ENCODE assay signal across 33 mouse cellular contexts in genomic region chr19:28442161-28442560, GRCm38 (mm10).
"Had no signal": no experiment of that assay in that cellular context is flagged by ENCODE, and none has a peak within 500 bp of the region (broad histone marks: within the 10 kb centered on the region; RNA-seq: fewer than 3 reads in every experiment).

No protein-coding gene starts in this region.

- H3K27ac ChIP-seq: limb, embryonic 10.5 days; limb, embryonic 12.5 days; limb, embryonic 13.5 days; limb, embryonic 15.5 days; liver, embryonic 12.5 days; liver, embryonic 13.5 days; liver, embryonic 14.5 days; liver, embryonic 15.5 days; lung, embryonic 15.5 days; macrophage; midbrain, embryonic 10.5 days; midbrain, embryonic 12.5 days; midbrain, embryonic 13.5 days; midbrain, embryonic 15.5 days; neural tube, embryonic 12.5 days; neural tube, embryonic 13.5 days had no signal

- H3K9ac ChIP-seq: limb, embryonic 12.5 days; limb, embryonic 13.5 days; limb, embryonic 15.5 days; liver, embryonic 12.5 days; liver, embryonic 13.5 days; liver, embryonic 14.5 days; liver, embryonic 15.5 days; liver, postnatal 0 days; lung, embryonic 14.5 days; lung, embryonic 15.5 days; midbrain, embryonic 12.5 days; midbrain, embryonic 13.5 days; midbrain, embryonic 15.5 days; neural tube, embryonic 12.5 days; neural tube, embryonic 13.5 days had no signal

- H3K4me2 ChIP-seq: limb, embryonic 12.5 days; limb, embryonic 13.5 days; limb, embryonic 15.5 days; liver, embryonic 11.5 days; liver, embryonic 12.5 days; liver, embryonic 13.5 days; liver, embryonic 15.5 days; lung, embryonic 14.5 days; lung, embryonic 15.5 days; midbrain, embryonic 11.5 days; midbrain, embryonic 12.5 days; midbrain, embryonic 13.5 days; midbrain, embryonic 15.5 days; neural tube, embryonic 12.5 days; neural tube, embryonic 13.5 days had no signal

- H3K9me3 ChIP-seq: limb, embryonic 10.5 days; limb, embryonic 12.5 days; limb, embryonic 13.5 days; limb, embryonic 15.5 days; liver, embryonic 12.5 days; liver, embryonic 13.5 days; liver, embryonic 15.5 days; lung, embryonic 15.5 days; midbrain, embryonic 10.5 days; midbrain, embryonic 12.5 days; midbrain, embryonic 13.5 days; midbrain, embryonic 15.5 days; neural tube, embryonic 12.5 days; neural tube, embryonic 13.5 days had no signal

- ATAC-seq: liver, embryonic 12.5 days; liver, postnatal 0 days; lung, postnatal 0 days; midbrain, embryonic 13.5 days; midbrain, embryonic 15.5 days; midbrain, embryonic 16.5 days had no signal

- H3K36me3 ChIP-seq: limb, embryonic 10.5 days; limb, embryonic 12.5 days; limb, embryonic 13.5 days; limb, embryonic 15.5 days; liver, embryonic 12.5 days; liver, embryonic 13.5 days; liver, embryonic 15.5 days; lung, embryonic 15.5 days; midbrain, embryonic 10.5 days; midbrain, embryonic 12.5 days; midbrain, embryonic 13.5 days; midbrain, embryonic 15.5 days; neural tube, embryonic 12.5 days; neural tube, embryonic 13.5 days had no signal

- H3K4me1 ChIP-seq: limb, embryonic 12.5 days; limb, embryonic 15.5 days; liver, embryonic 12.5 days; liver, embryonic 13.5 days; liver, embryonic 15.5 days; lung, embryonic 15.5 days; megakaryocyte, embryonic 14.5 days; midbrain, embryonic 10.5 days; midbrain, embryonic 12.5 days; midbrain, embryonic 13.5 days; midbrain, embryonic 15.5 days; neural tube, embryonic 12.5 days; neural tube, embryonic 13.5 days had no signal

- DNase-seq: left cerebral cortex, postnatal 4 days; liver; liver, embryonic 13.5 days; liver, postnatal 0 days; lung, adult 18-20 months; lung, adult 2 months; lung, embryonic 14.5 days; lung, postnatal 10 days; lung, postnatal 14 days; lung, postnatal 36 days; lung, postnatal 4 days; midbrain, embryonic 14.5 days had no signal

- H3K27me3 ChIP-seq: limb, embryonic 12.5 days; limb, embryonic 13.5 days; limb, embryonic 15.5 days; liver, embryonic 12.5 days; liver, embryonic 13.5 days; liver, embryonic 15.5 days; lung, embryonic 15.5 days; megakaryocyte, embryonic 14.5 days; midbrain, embryonic 12.5 days; midbrain, embryonic 13.5 days; midbrain, embryonic 15.5 days; neural tube, embryonic 12.5 days; neural tube, embryonic 13.5 days had no signal

- H3K4me3 ChIP-seq: limb, embryonic 10.5 days; limb, embryonic 12.5 days; limb, embryonic 13.5 days; limb, embryonic 15.5 days; liver, embryonic 12.5 days; liver, embryonic 13.5 days; liver, embryonic 15.5 days; lung, embryonic 15.5 days; megakaryocyte, embryonic 14.5 days; midbrain, embryonic 10.5 days; midbrain, embryonic 12.5 days; midbrain, embryonic 13.5 days; midbrain, embryonic 15.5 days; myocyte; neural tube, embryonic 12.5 days; neural tube, embryonic 13.5 days had no signal
